Mouse (Mus musculus): ENCODE results near the gene Tusc2.

- TF ChIP-seq CTCF (IDR thresholded peaks at IDR 0.05; ENCODE audit: extremely low read depth, insufficient read length, insufficient replicate concordance, low read depth, low read length) (no peak), POLR2A (IDR thresholded peaks at IDR 0.05; ENCODE audit: low read depth, low read length) (no peak)
Observed at GRCm38 (mm10) chr9:107578587-107578986, 15.5 kb downstream of the Tusc2 start, which contains the start of gene Naa80.

All from small intestine, adult 2 months (tissue).